Mouse (Mus musculus) CH12.LX (cell line): ENCODE measurements around the gene Mttp. TPM values are rescaled to one million over a fixed set of nuclear protein-coding genes. Genes with fewer than 3 reads are reported as not detected.

Source experiments
- DNase-seq: peaks from one replicate; pipeline ENCODE4 v3.0.0-alpha.2; 2013; ENCODE audit errors: extremely low read depth
- H3K27ac ChIP-seq: 2 replicates; pipeline ENCODE4 v1.5.1; 2012; ENCODE audit warnings: low read depth, mild to moderate bottlenecking, control low read depth, moderate library complexity; ENCODE audit not compliant: insufficient read depth
- H3K27me3 ChIP-seq: replicated peaks from 2 replicates; pipeline ENCODE3; 2012; ENCODE audit warnings: inconsistent platforms
- H3K36me3 ChIP-seq, 2 experiments: replicated peaks in 1 of 2; 2 replicates each; pipeline versions ENCODE3 to v1.6.1; 2012; ENCODE audit warnings: inconsistent platforms in 1 of 2, low read length in 1 of 2, mild to moderate bottlenecking in 1 of 2, mixed read lengths in 1 of 2, moderate library complexity in 1 of 2; ENCODE audit not compliant: control insufficient read depth in 1 of 2, insufficient read depth in 1 of 2
- H3K4me1 ChIP-seq, 2 experiments: 2 replicates each; pipeline ENCODE4 v1.6.1; 2012; ENCODE audit warnings: inconsistent platforms in 1 of 2, moderate library complexity in 1 of 2; ENCODE audit not compliant: insufficient read depth in 2 of 2, control insufficient read depth in 1 of 2
- H3K4me2 ChIP-seq: 2 replicates; pipeline ENCODE4 v1.6.1; 2012; ENCODE audit warnings: low read depth, mild to moderate bottlenecking, control low read depth; ENCODE audit not compliant: poor library complexity, insufficient read depth, severe bottlenecking
- H3K4me3 ChIP-seq, 3 experiments: fragments of 150-350 bp in 1 of 3; sonication (generic) in 1 of 3; replicated peaks in 1 of 3; 2 replicates each; pipeline versions ENCODE3 to v1.5.1; 2011 to 2012; ENCODE audit warnings: low read depth in 2 of 3, low read length in 2 of 3, mild to moderate bottlenecking in 2 of 3, moderate library complexity in 2 of 3, control low read depth in 1 of 3, improper control_type of control experiment in 1 of 3, inconsistent platforms in 1 of 3, mixed read lengths in 1 of 3; ENCODE audit not compliant: poor library complexity in 1 of 3
- H3K79me2 ChIP-seq: replicated peaks from 2 replicates; pipeline ENCODE4 v1.6.1; 2012; ENCODE audit warnings: mild to moderate bottlenecking, moderate library complexity; ENCODE audit not compliant: control insufficient read depth, poor library complexity, insufficient read depth, severe bottlenecking; ENCODE audit errors: extremely low read depth
- H3K9ac ChIP-seq: 2 replicates; pipeline ENCODE4 v1.6.1; 2012; ENCODE audit warnings: low read depth, mild to moderate bottlenecking, control low read depth, moderate library complexity; ENCODE audit not compliant: insufficient read depth
- H3K9me3 ChIP-seq: replicated peaks from 2 replicates; pipeline ENCODE3; 2012; ENCODE audit warnings: low read length, inconsistent platforms, mixed read lengths
- CHD1 ChIP-seq: IDR thresholded peaks from 2 replicates; pipeline ENCODE4 v1.6.1; 2012; ENCODE audit warnings: low read depth, low read length, improper control_type of control experiment, inconsistent platforms
- CHD2 ChIP-seq: IDR thresholded peaks from 2 replicates; pipeline ENCODE4 v1.6.1; 2011; ENCODE audit warnings: low read length, improper control_type of control experiment
- CTCF ChIP-seq, 2 experiments: IDR thresholded peaks in 1 of 2; conservative IDR thresholded peaks in 1 of 2; 2 replicates each; pipeline ENCODE4 v1.5.1; 2011 to 2012; ENCODE audit warnings: low read depth in 2 of 2, low read length in 2 of 2, improper control_type of control experiment in 1 of 2, inconsistent platforms in 1 of 2, mild to moderate bottlenecking in 1 of 2, moderate library complexity in 1 of 2
- E2F4 ChIP-seq: IDR thresholded peaks from 2 replicates; pipeline ENCODE4 v1.6.1; 2011; ENCODE audit warnings: low read depth, low read length, improper control_type of control experiment; ENCODE audit not compliant: insufficient replicate concordance
- ELF1 ChIP-seq: IDR thresholded peaks from 2 replicates; pipeline ENCODE4 v1.6.1; 2014; ENCODE audit warnings: low read depth, mild to moderate bottlenecking, inconsistent platforms, low read length, improper control_type of control experiment
- EP300 ChIP-seq: IDR thresholded peaks from 2 replicates; pipeline ENCODE4 v1.6.1; 2011; ENCODE audit warnings: low read length, improper control_type of control experiment
- GABPA ChIP-seq: IDR thresholded peaks from 2 replicates; pipeline ENCODE4 v1.6.1; 2012; ENCODE audit warnings: low read depth, low read length, improper control_type of control experiment, inconsistent platforms; ENCODE audit not compliant: insufficient replicate concordance
- HCFC1 ChIP-seq: IDR thresholded peaks from 2 replicates; pipeline ENCODE4 v1.6.1; 2012; ENCODE audit warnings: low read depth, mild to moderate bottlenecking, inconsistent platforms, low read length, improper control_type of control experiment
- IRF4 ChIP-seq: IDR thresholded peaks from 2 replicates; pipeline ENCODE4 v1.6.1; 2014; ENCODE audit warnings: low read depth, mild to moderate bottlenecking, inconsistent platforms, low read length, improper control_type of control experiment
- JUN ChIP-seq: IDR thresholded peaks from 2 replicates; pipeline ENCODE4 v1.6.1; 2011; ENCODE audit warnings: low read depth, mild to moderate bottlenecking, low read length, improper control_type of control experiment, moderate library complexity; ENCODE audit not compliant: insufficient read depth
- JUND ChIP-seq: conservative IDR thresholded peaks from 2 replicates; pipeline ENCODE4 v1.6.1; 2011; ENCODE audit warnings: low read depth, low read length, improper control_type of control experiment
- KAT2A ChIP-seq: IDR thresholded peaks from 2 replicates; pipeline ENCODE4 v1.6.1; 2012; ENCODE audit warnings: low read length, improper control_type of control experiment, inconsistent platforms; ENCODE audit not compliant: insufficient replicate concordance
- MAFK ChIP-seq: IDR thresholded peaks from 2 replicates; pipeline ENCODE4 v1.6.1; 2011; ENCODE audit warnings: low read length, improper control_type of control experiment; ENCODE audit not compliant: insufficient replicate concordance
- MAX ChIP-seq: IDR thresholded peaks from 2 replicates; pipeline ENCODE4 v1.6.1; 2011; ENCODE audit warnings: low read length, improper control_type of control experiment
- MAZ ChIP-seq: IDR thresholded peaks from 2 replicates; pipeline ENCODE4 v1.6.1; 2012; ENCODE audit warnings: low read depth, mild to moderate bottlenecking, inconsistent platforms, low read length, improper control_type of control experiment, moderate library complexity
- MEF2A ChIP-seq: IDR thresholded peaks from 2 replicates; pipeline ENCODE4 v1.6.1; 2014; ENCODE audit warnings: low read depth, mild to moderate bottlenecking, inconsistent platforms, low read length, improper control_type of control experiment, borderline replicate concordance
- MYC ChIP-seq: IDR thresholded peaks from 2 replicates; pipeline ENCODE4 v1.6.1; 2011; ENCODE audit warnings: low read depth, mild to moderate bottlenecking, improper control_type of control experiment, low read length
- NELFE ChIP-seq: IDR thresholded peaks from 2 replicates; pipeline ENCODE4 v1.6.1; 2011; ENCODE audit warnings: low read depth, low read length, improper control_type of control experiment
- NRF1 ChIP-seq: IDR thresholded peaks from 2 replicates; pipeline ENCODE4 v1.6.1; 2014; ENCODE audit warnings: low read depth, mild to moderate bottlenecking, inconsistent platforms, low read length, improper control_type of control experiment, moderate library complexity
- PAX5 ChIP-seq: IDR thresholded peaks from 2 replicates; pipeline ENCODE4 v1.6.1; 2012; ENCODE audit warnings: low read length, inconsistent platforms, mixed read lengths
- POLR2AphosphoS2 ChIP-seq: IDR thresholded peaks from 2 replicates; pipeline ENCODE4 v1.6.1; 2011; ENCODE audit warnings: low read depth, low read length, improper control_type of control experiment
- RCOR1 ChIP-seq: conservative IDR thresholded peaks from 2 replicates; pipeline ENCODE4 v1.6.1; 2012; ENCODE audit warnings: low read depth, mild to moderate bottlenecking, inconsistent platforms, low read length, improper control_type of control experiment
- SIN3A ChIP-seq: IDR thresholded peaks from 2 replicates; pipeline ENCODE4 v1.6.1; 2012; ENCODE audit warnings: low read length, improper control_type of control experiment, inconsistent platforms
- TBP ChIP-seq: conservative IDR thresholded peaks from 2 replicates; pipeline ENCODE4 v1.6.1; 2011; ENCODE audit warnings: low read depth, low read length, improper control_type of control experiment
- TCF12 ChIP-seq: IDR thresholded peaks from 2 replicates; pipeline ENCODE4 v1.6.1; 2014; ENCODE audit warnings: low read depth, mild to moderate bottlenecking, inconsistent platforms, low read length, improper control_type of control experiment
- UBTF ChIP-seq: IDR thresholded peaks from 2 replicates; pipeline ENCODE4 v1.6.1; 2012; ENCODE audit warnings: low read depth, mild to moderate bottlenecking, inconsistent platforms, low read length, improper control_type of control experiment, moderate library complexity
- USF1 ChIP-seq: IDR thresholded peaks from 2 replicates; pipeline ENCODE4 v1.6.1; 2014; ENCODE audit warnings: low read depth, mild to moderate bottlenecking, inconsistent platforms, low read length, improper control_type of control experiment
- USF2 ChIP-seq: conservative IDR thresholded peaks from 2 replicates; pipeline ENCODE4 v1.6.1; 2011; ENCODE audit warnings: low read depth, low read length, improper control_type of control experiment
- ZC3H11A ChIP-seq: IDR thresholded peaks from 2 replicates; pipeline ENCODE4 v1.6.1; 2012; ENCODE audit warnings: low read depth, mild to moderate bottlenecking, inconsistent platforms, low read length, improper control_type of control experiment
- ZKSCAN1 ChIP-seq: IDR thresholded peaks from 2 replicates; pipeline ENCODE4 v1.6.1; 2012; ENCODE audit warnings: low read depth, inconsistent platforms, low read length, improper control_type of control experiment, borderline replicate concordance
- dilution Hi-C: fragments of 300-500 bp; cut with MboI; formaldehyde crosslinking; loops from 2 replicates; pipeline ENCODE4 v1.14.3; 2020; ENCODE audit warnings: low sequenced_read_pairs; ENCODE audit not compliant: extremely low pct_unique_long_range_greater_than_20kb, extremely low pct_ligation_motif_present
- in situ Hi-C: fragments of 300-500 bp; cut with MboI; formaldehyde crosslinking; loops from 3 replicates; pipeline ENCODE4 v1.14.3; 2019; ENCODE audit warnings: low sequenced_read_pairs, low pct_ligation_motif_present, low pct_unique_long_range_greater_than_20kb, mixed read lengths
- polyA plus RNA-seq: library from polyadenylated mRNA; unstranded; fragments of >175 nt; gene quantifications from 2 replicates; pipeline ENCODE4 v1.2.1, GENCODE M21; 2012; ENCODE audit warnings: low read depth; ENCODE audit not compliant: insufficient read length
- total RNA-seq, 2 experiments: library from RNA; depleted of rRNA; stranded (reverse); fragments of 300-350 nt in 1 of 2; fragments of >200 nt in 1 of 2; gene quantifications; 2 replicates each; pipeline ENCODE4 v1.2.3; 2012 to 2014

Gene Mttp
- total and polyA plus RNA-seq, 3 experiments, result 4.5 to 6.3 (median 5.9) TPM

- Histone ChIP-seq H3K4me1 (peaks cover 3 to 17% of the 10 kb centered on the region in 2 experiments), H3K4me3 (no peak overlapping the region), H3K27me3 (no peaks in the 10 kb centered on the region), H3K9me3 (no peaks in the 10 kb centered on the region), H3K9ac (no peak overlapping the region), H3K27ac (no peak overlapping the region), H3K36me3 (peaks cover 0 to 2% of the 10 kb centered on the region in 2 experiments), H3K79me2 (no peaks in the 10 kb centered on the region), H3K4me2 (no peak overlapping the region)
- dilution Hi-C loops (no loop called here), in situ Hi-C loops (no loop called here)
- no peak for TF ChIP-seq CHD2
- TF ChIP-seq MAFK, result no peak
- no peak for TF ChIP-seq ZC3H11A
- no peak for TF ChIP-seq CTCF (conservative IDR thresholded peaks at IDR 0.05 in 1 of 2, IDR thresholded peaks at IDR 0.05 in 1 of 2; ENCODE audit: low read depth in 2 of 2, low read length in 2 of 2)
- no peak for TF ChIP-seq NRF1
- no peak for TF ChIP-seq TBP
- no peak for TF ChIP-seq IRF4
- TF ChIP-seq ELF1, result no peak
- no peak for TF ChIP-seq TCF12
- TF ChIP-seq EP300, result no peak
- TF ChIP-seq SIN3A, result no peak
- TF ChIP-seq MAZ, result no peak
- TF ChIP-seq MYC, result no peak
- no peak for TF ChIP-seq GABPA
- no peak for TF ChIP-seq NELFE
- TF ChIP-seq USF1, result no peak
- TF ChIP-seq HCFC1, result no peak
- no peak for TF ChIP-seq CHD1
- TF ChIP-seq ZKSCAN1, result no peak
- DNase-seq, result no peak
Observed at GRCm38 (mm10) chr3:138116871-138117270, 27.9 kb downstream of the Mttp start.

DNA sequence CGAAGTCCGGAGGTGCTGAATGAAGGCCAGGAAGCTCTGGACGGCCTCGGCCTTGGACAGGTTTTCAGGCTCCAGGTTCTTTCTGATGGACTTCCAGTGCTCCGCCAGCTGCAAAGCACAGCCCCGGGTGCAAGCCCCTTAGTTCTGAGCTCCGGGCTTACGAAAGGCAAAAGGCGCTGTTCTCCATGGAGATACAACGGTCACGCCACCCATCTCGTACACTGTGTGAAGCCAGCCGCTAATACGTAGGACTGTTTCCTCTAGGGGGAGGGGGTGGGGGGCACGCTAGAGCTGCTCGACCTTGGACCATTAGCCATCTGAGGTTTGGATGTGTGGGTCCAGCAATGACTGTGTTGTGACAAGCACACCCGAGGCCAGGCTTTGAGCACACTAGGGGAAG, 30.7 kb downstream of the Mttp start:
- Histone ChIP-seq H3K36me3 (peaks cover 6 to 11% of the 10 kb centered on the region in 2 experiments), H3K79me2 (no peaks in the 10 kb centered on the region), H3K4me3 (no peak overlapping the region), H3K9me3 (no peaks in the 10 kb centered on the region), H3K27ac (no peak overlapping the region), H3K4me2 (no peak overlapping the region), H3K27me3 (no peaks in the 10 kb centered on the region), H3K9ac (no peak overlapping the region), H3K4me1 (peaks cover 3 to 13% of the 10 kb centered on the region in 2 experiments)
- in situ Hi-C loops, result no loop called here
- DNase-seq, result no peak
- dilution Hi-C loops, result no loop called here
- no peak for TF ChIP-seq ZC3H11A
- no peak for TF ChIP-seq TBP
- TF ChIP-seq MAFK, result no peak
- no peak for TF ChIP-seq UBTF
- TF ChIP-seq PAX5, result no peak
- TF ChIP-seq NRF1, result no peak
- no peak for TF ChIP-seq CHD1
- no peak for TF ChIP-seq USF2
- no peak for TF ChIP-seq ELF1
- no peak for TF ChIP-seq JUN
- TF ChIP-seq RCOR1, result no peak
- no peak for TF ChIP-seq KAT2A
- TF ChIP-seq POLR2AphosphoS2, result no peak
- TF ChIP-seq E2F4, result no peak
- no peak for TF ChIP-seq MEF2A
- TF ChIP-seq CHD2, result no peak
- no peak for TF ChIP-seq MAX
- TF ChIP-seq ZKSCAN1, result no peak
- TF ChIP-seq HCFC1, result no peak
- TF ChIP-seq JUND, result no peak
